Mouse (Mus musculus) retina, postnatal 1 day (tissue): ENCODE data around the gene Pafah1b2.

ENCODE experiments used
- DNase-seq: peaks from one replicate; pipeline ENCODE4 v3.0.0-alpha.2; 2012

Gene Pafah1b2

GRCm38 (mm10) chr9:45963577-45963976, 48.9 kb downstream of the Pafah1b2 start:
- no peak for DNase-seq

- DNase-seq, result no peak
Observed at GRCm38 (mm10) chr9:45961855-45962254, 50.6 kb downstream of the Pafah1b2 start.

GRCm38 (mm10) chr9:45959661-45960060, 52.8 kb downstream of the Pafah1b2 start:
- DNase-seq, result no peak

- DNase-seq, result no peak
Observed at GRCm38 (mm10) chr9:45958851-45959250, 53.6 kb downstream of the Pafah1b2 start.

GRCm38 (mm10) chr9:45958023-45958670, 54.3 kb downstream of the Pafah1b2 start:
- peak; percentile 16 for DNase-seq

- peak; percentile 92 for DNase-seq
Observed at GRCm38 (mm10) chr9:45955107-45955963, 57.2 kb downstream of the Pafah1b2 start, which contains the start of gene Sidt2. Gene Sidt2, minus strand, starts transcription at chr9:45955258.

GRCm38 (mm10) chr9:45954294-45955106, 58.0 kb downstream of the Pafah1b2 start:
- DNase-seq, result peak; percentile 71

GRCm38 (mm10) chr9:45953511-45954293, 58.8 kb downstream of the Pafah1b2 start:
- DNase-seq, result no peak

GRCm38 (mm10) chr9:45952890-45953289, 59.6 kb downstream of the Pafah1b2 start:
- DNase-seq, result no peak

- DNase-seq, result no peak
Observed at GRCm38 (mm10) chr9:45952057-45952456, 60.4 kb downstream of the Pafah1b2 start.

- no peak for DNase-seq
Observed at GRCm38 (mm10) chr9:45946872-45947183, 65.7 kb downstream of the Pafah1b2 start.

- no peak for DNase-seq
Observed at GRCm38 (mm10) chr9:45946182-45946871, 66.2 kb downstream of the Pafah1b2 start.

GRCm38 (mm10) chr9:45945721-45946120, 66.8 kb downstream of the Pafah1b2 start:
- no peak for DNase-seq

GRCm38 (mm10) chr9:45944506-45945400, 67.7 kb downstream of the Pafah1b2 start:
- DNase-seq, result no peak

GRCm38 (mm10) chr9:45943628-45944505, 68.6 kb downstream of the Pafah1b2 start:
- no peak for DNase-seq

- DNase-seq, result no peak
Observed at GRCm38 (mm10) chr9:45942916-45943315, 69.6 kb downstream of the Pafah1b2 start.

GRCm38 (mm10) chr9:45942464-45942863, 70.0 kb downstream of the Pafah1b2 start:
- no peak for DNase-seq

- peak; percentile 22 for DNase-seq
Observed at GRCm38 (mm10) chr9:45941329-45941888, 71.1 kb downstream of the Pafah1b2 start.

- DNase-seq, result no peak
Observed at GRCm38 (mm10) chr9:45939794-45940193, 72.7 kb downstream of the Pafah1b2 start.
